Mouse (Mus musculus) mouse trophoblast stem cell (cell line): ENCODE data around the gene Qk.

Source experiments
- in situ Hi-C, 2 experiments: fragments of 300-500 bp; cut with MseI, MboI; formaldehyde crosslinking; loops; 2 replicates in 1 of 2; 3 replicates in 1 of 2; pipeline ENCODE4 v1.15.1; 2025

Qk gene

DNA sequence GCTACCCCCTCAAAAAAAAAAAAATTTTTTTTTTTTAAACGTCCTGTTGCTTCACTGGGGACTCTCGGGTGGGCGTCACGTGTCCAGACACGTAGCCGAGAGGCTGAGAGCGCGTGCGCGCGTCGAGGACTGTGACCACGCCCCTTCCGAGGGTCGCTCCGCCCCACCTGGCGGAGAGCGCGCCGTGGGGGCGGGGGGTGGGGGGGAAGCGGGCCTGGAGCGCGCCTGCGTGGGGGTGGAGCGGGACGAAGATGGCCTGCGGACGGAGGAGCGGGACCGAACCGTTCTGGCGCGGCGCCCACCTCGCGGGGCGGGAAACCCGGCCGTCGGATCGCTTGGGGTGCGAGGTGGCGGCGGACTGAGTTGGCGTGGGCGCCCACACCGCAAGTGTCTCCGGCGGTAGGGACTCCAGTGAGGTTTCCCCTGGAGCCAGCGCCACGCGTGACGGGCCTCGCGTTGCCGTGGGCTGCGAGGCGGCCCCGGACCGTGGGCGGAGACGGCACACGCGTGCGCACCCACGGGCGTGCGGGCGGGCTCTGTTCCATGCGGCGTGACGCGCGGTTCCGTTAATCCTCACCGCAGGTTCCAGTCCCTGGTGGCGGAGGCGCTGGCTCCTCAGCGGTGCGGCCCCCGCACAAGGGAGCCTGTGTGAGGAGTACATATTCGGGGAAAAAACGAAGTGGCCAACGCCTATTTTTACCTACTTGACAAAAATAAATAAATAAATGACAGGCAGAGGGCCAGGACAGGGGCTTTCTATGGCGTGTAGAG lies at the start of gene Qk:
Gene Qk, minus strand, starts transcription at position 170 of the 771 bp plus-strand sequence.
- in situ Hi-C loops = loop anchor here (10.0 to 25.0 kb wide), 2 partner anchors 175 to 558 kb away; no protein-coding TSS in a partner anchor

- in situ Hi-C loops = no loop called here
Observed at GRCm38 (mm10) chr17:10367044-10367443, 47.4 kb upstream of the Qk start.

DNA sequence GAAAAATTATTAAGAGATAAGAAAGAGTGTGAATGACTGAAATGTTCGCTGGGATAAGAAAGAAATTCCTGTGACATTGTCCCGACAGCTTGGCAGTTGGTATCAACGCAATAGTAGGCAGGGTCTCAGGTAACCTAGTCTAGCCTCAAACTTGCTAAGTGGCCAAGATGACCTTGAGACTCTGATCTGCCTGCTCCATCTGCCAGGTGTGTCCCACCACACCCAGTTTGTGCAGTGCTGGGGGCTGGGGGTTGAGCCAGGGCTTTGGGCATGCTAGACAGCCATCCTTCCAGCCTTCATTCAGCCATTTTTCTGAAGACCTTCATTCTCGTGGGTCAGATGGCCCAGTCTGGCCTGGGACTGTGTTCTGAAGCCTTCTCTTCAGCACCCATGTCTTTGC lies 46.9 kb upstream of the Qk start:
- in situ Hi-C loops = no loop called here

DNA sequence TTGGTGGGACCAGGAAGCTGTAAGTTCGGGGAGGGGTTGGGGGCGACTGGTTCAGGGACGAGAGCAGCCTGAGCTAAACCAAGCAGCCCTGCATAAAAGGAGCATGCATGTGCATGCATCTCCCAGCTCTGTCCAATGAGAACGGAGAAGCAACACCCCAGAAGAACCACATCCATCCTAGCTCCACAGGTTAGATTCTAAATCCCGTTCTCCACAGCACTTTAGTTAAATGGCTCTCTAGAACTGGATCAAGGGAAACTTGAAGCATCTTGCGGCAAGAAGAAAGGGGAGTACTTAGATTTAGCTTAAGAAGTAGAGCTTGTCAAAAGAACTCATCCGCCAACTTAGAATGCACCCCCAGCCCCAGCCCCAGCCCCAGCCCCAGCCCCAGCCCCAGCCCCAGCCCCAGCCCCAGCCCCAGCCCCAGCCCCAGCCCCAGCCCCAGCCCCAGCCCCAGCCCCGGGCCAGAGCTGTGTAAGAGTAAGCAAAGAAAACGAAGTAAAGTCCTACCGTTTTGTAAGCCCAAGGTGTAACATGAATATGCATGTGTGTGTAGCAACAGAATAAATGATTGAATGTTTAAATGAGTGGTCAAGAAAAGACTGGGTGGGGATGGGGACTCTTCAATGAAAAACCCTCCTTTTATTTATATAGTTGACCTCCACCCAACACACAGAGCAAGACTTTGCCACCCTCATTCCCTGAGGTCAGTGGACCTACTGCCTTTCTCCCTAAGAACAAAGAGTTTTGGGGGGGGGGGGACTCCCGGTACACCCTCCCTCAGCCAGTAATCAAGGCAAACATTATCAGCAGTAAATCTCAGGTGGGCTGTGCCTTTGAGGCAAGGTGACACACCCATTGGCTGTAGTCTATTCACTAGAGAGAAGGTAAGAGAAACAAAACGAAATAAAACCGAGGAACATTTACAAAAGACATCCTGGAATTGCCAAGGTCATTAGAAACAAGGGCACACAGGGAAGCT lies 46.1 kb upstream of the Qk start:
- in situ Hi-C loops = no loop called here

DNA sequence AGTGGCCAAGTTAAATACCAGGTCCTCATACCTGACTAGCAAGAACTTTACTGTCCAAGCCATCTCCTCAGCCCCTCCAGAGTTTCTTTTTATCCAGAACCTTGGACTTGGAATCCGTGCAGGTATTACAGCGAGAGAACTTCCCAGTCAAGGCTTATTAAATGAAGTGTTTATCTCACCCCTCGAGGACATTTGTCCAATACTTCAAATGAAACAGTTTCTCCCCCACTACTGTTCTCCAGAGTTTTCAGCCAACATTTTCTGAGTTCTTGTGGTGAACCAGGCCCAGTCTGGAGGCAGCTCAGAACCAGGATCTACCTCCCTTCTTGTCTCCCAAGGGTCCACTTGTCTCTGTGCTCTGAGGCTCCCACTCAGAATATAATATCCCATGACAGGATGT lies 43.5 kb upstream of the Qk start:
- in situ Hi-C loops = no loop called here

DNA sequence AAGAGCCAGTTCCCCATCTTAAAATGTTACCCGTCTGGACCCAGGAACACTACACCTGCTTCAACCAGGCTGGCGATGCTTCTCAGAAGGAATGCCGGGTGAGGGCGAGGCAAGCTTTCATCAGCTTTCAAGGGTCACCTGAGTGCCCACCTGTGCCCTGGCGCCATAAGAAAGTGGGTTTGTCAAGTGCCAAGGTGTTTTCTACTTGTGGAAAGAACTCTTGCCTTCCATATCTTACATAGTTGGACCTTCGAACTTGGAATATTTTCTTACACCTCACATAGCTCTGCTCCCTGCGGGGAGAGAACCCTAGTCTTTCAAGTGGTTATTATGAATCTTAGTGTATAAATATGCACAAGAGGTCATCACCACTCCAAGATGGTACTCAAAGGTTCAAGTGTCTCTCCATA lies 42.2 kb upstream of the Qk start:
- in situ Hi-C loops = no loop called here

DNA sequence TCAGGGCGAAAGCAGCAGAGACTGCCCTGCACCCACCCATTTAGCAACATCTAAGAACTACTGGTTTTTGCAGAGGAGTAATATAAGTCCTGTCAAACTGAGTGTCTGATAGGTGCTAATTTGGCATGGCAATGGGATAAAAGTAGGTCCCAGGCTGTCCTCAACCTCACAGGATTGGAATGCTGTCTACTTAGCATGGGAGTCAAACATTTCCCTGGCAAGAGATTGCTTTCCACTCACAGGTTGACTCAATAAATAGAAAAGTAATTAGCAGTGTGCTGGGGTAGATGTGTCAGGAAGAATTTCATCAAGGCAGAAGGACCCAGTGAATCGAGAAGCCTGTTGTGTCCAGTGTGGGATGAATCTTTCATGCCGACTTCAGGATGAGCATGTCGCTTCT lies 41.1 kb upstream of the Qk start:
- in situ Hi-C loops = no loop called here

GRCm38 (mm10) chr17:10359466-10359865 lies 39.8 kb upstream of the Qk start:
- in situ Hi-C loops = no loop called here

DNA sequence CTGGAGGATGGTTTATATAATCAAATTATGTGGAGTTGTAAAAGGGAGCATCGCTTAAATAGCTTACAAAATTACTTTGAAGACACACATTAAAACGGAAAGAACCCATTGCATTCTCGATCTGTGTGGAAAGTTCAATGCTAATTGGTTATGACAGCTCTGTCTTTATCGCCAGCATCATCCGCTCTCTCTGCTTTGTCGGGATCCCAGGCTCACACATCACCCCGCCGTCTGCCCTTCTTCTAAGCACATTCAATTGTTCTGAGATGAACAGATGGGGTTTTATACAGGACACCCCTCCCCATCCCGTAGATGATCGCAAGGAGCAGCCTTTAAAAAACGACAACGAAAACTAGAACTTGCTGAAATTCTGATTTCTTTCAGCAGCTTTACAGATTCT lies 37.7 kb upstream of the Qk start:
- in situ Hi-C loops = no loop called here

- in situ Hi-C loops = no loop called here
Observed at GRCm38 (mm10) chr17:10356294-10356693, 36.6 kb upstream of the Qk start.

DNA sequence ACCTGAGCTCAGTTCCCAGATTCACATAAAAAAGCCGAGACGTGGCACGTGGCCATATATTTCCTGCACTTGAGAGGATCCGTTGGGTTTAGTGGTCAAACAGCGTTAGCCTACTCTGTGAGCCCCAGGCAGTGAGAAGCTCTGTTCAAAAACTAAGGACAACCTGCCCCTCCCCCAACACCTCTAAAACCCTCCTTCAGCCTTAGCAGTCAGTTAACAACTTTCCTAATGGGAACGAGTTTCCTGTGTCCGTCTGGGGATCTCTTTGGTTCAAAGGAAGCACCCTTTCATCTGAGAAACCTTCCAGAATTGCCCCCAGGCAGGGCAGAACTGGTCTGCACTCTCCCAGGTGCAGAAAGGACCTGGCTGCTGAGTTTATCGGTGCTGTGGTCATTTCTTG lies 36.1 kb upstream of the Qk start:
- in situ Hi-C loops = no loop called here

GRCm38 (mm10) chr17:10338286-10338685 lies 18.6 kb upstream of the Qk start:
- in situ Hi-C loops = loop anchor here in 1 of 2 experiments (10.0 kb wide), 1 partner anchor 147 kb away; no protein-coding TSS in a partner anchor

GRCm38 (mm10) chr17:10336558-10336957 lies 16.9 kb upstream of the Qk start:
- in situ Hi-C loops = loop anchor here in 1 of 2 experiments (10.0 kb wide), 1 partner anchor 148 kb away; no protein-coding TSS in a partner anchor

DNA sequence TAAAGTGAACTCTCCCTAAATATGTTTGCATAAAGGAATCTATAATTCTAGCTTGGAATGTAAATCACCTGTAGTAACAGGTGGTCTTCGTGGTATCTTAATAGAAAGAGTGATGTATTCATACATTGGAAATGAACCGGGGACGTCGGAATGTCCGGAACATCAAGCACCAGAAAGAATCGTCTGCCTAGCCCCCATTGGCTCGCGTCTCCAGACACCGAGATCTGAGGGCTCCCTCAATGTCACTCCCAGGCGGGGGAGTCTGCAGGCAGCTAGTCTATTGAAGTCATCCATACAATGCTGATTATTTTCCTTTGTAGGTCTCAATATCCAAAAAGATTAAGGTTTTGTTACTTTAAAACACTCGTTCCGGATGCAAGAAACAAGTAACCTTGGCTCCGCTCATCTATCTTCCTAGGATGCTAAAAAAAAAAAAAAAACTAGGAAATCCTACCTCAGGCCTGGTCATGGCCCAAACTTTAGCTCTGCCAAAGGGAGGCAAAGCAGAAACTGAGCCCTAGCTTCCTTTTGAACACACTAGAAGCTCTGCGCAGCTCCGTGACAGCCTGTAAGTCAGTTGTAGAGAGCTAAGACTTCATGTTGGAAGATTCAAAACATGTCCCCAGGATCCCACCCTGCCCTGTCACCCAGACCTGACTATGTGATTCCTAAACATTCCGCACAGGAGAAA lies 16.3 kb upstream of the Qk start:
- in situ Hi-C loops = loop anchor here in 1 of 2 experiments (10.0 kb wide), 1 partner anchor 149 kb away; no protein-coding TSS in a partner anchor

DNA sequence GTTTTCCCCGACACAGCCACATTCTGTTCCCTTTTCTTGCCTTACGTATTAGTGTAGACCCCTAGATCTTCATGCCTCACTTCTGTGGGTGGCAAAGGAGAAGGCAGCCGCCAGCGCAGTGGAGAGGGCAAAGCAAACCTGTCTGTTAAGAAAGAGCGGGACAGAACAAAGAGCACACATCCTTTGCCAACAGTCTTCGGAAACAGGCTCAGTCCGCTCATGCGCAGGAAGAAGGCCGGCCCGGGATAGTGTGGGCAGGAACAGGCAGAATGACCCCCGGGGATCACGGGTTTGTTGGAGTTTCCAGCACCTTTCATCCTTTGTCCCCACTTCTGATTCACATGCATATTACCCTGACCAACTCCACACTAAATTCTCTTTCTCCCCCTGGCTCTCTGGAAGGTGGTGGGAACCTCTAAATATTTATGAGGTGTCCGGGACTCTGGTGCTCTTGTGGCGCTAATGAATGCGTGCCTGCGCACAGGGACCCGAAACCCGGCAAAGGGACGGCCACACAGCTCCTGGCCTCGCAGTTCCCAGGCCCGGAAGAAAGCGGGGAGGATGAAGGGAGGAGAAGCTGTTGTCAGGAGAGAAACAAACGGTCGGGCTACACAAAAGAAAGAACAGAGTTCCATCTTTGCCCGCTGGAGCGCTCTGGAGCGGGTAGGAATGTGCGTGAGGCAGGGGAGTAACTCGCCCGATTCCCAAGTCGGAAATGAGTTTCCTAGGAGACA lies 15.5 kb upstream of the Qk start:
- in situ Hi-C loops = loop anchor here in 1 of 2 experiments (10.0 kb wide), 1 partner anchor 150 kb away; no protein-coding TSS in a partner anchor

DNA sequence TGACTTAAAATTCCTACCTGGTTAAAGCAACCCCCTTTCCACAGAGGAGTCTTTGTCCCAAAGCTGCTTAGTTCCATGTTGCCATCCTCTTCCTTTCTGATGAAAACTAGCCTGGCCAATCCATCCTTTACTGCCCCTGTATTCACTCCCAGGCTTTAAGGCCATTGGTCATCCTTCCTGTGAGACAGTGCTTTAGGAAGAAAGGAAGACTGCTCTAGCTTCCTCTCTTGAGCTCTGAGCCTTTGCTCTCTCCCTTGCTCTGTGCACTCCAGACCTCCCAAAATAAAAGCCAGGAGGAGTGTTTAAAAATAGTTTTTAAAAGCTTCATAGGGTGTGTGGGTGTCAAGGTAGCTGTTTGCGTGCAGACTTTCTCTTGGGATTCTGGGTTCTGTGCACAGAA lies 14.8 kb upstream of the Qk start:
- in situ Hi-C loops = loop anchor here in 1 of 2 experiments (10.0 kb wide), 1 partner anchor 150 kb away; no protein-coding TSS in a partner anchor

GRCm38 (mm10) chr17:10333321-10333720 lies 13.7 kb upstream of the Qk start:
- in situ Hi-C loops = loop anchor here in 1 of 2 experiments (10.0 kb wide), 1 partner anchor 151 kb away; no protein-coding TSS in a partner anchor

GRCm38 (mm10) chr17:10332127-10332526 lies 12.5 kb upstream of the Qk start:
- in situ Hi-C loops = loop anchor here in 1 of 2 experiments (10.0 kb wide), 1 partner anchor 153 kb away; no protein-coding TSS in a partner anchor

- in situ Hi-C loops = no loop called here
Observed at GRCm38 (mm10) chr17:10329461-10329860, 9.8 kb upstream of the Qk start.

DNA sequence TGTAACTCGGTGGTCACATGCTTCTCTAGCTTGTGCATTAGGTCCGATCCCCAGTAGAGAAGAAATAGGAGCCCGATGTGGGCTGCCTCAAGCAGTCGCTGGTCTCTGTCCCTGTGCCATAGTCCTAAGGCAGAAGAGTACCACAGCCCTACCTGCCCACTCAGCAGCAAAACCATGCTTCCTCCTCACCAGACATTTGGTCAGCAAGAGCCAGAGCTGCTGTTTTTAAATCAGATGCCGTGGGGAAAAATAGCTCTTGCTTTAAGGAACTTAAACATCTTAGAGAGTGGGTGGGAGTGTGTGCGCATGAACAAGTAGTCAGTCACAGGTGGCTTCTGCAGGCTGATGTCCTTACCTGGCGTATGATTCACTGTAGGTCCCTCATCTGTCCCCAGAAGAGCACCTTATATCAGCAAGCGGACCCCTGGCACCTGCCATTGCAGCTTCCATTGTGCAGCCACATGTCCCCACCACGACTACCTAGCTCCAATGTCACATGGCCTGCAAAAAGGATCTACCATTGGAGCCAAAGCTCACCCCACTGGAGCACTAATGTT lies 9.0 kb upstream of the Qk start:
- in situ Hi-C loops = no loop called here
